ENCODE assay signal across 23 mouse cellular contexts in genomic region chr1:59502355-59502754, GRCm38 (mm10). TPM values are rescaled to one million over a fixed set of nuclear protein-coding genes. Genes with fewer than 3 reads are reported as not detected.
A peak's percentile ranks its signal among the peaks of the same experiment; 100 is the strongest.
DNase-seq lines count a peak whose midpoint lies in the region; ATAC-seq and TF ChIP-seq lines count a peak whose summit lies in the region.
"Had no signal": no experiment of that assay in that cellular context is flagged by ENCODE, and none has a peak within 500 bp of the region (broad histone marks: within the 10 kb centered on the region; RNA-seq: fewer than 3 reads in every experiment).

No protein-coding gene starts in this region.

- TF ChIP-seq CTCF in gastrocnemius, adult 2 months (IDR thresholded peaks at IDR 0.05), result no peak
- TF ChIP-seq CTCF in liver, adult 2 months (IDR thresholded peaks at IDR 0.05; ENCODE audit: low read depth, low read length), result no peak
- TF ChIP-seq CTCF in liver, postnatal 0 days (IDR thresholded peaks at IDR 0.05; ENCODE audit: low read depth), result no peak

- peak overlapping the region; percentile 84 for H3K27ac ChIP-seq in gastrocnemius, adult 2 months
- peak overlapping the region; percentile 71 for H3K27ac ChIP-seq in liver, adult 2 months (replicated peaks; ENCODE audit: insufficient read depth, low read depth, low read length)
- H3K27ac ChIP-seq in liver, postnatal 0 days (ENCODE audit: low read depth), result no peak overlapping the region
- H3K27ac ChIP-seq in liver, embryonic 12.5 days, result 0 out of 2 replicates have a peak overlapping the region, but pooled peaks have one; percentile 4
- no peak overlapping the region for H3K27ac ChIP-seq in liver, embryonic 11.5 days (ENCODE audit: low read depth, low read length)

- peaks cover 18% of the 10 kb centered on the region for H3K4me1 ChIP-seq in liver, adult 2 months (ENCODE audit: control insufficient read depth, insufficient read depth, low read length)
- H3K4me1 ChIP-seq in liver, postnatal 0 days (ENCODE audit: insufficient read depth), result peaks cover 4% of the 10 kb centered on the region; the same call in 1 of the 2 replicates
- peaks cover 28% of the 10 kb centered on the region for H3K4me1 ChIP-seq in liver, embryonic 12.5 days
- H3K4me1 ChIP-seq in liver, embryonic 11.5 days (replicated peaks; ENCODE audit: control insufficient read depth, insufficient read depth, low read length), result 0 out of 2 replicates have a peak, but pooled peaks cover 3% of the 10 kb centered on the region

- H3K4me2 ChIP-seq in liver, postnatal 0 days (ENCODE audit: low read depth, low read length), result no peak overlapping the region
- H3K4me2 ChIP-seq in liver, embryonic 12.5 days, result no peak overlapping the region
- no peak overlapping the region for H3K4me2 ChIP-seq in liver, embryonic 11.5 days

- H3K27me3 ChIP-seq in liver, adult 2 months (ENCODE audit: control insufficient read depth, insufficient read depth, low read length), result no peaks in the 10 kb centered on the region
- no peaks in the 10 kb centered on the region for H3K27me3 ChIP-seq in liver, postnatal 0 days (ENCODE audit: insufficient read depth, low read length)
- H3K27me3 ChIP-seq in liver, embryonic 12.5 days (replicated peaks), result peaks cover 4% of the 10 kb centered on the region; the same call in 1 of the 2 replicates
- no peaks in the 10 kb centered on the region for H3K27me3 ChIP-seq in liver, embryonic 11.5 days (replicated peaks; ENCODE audit: control insufficient read depth, insufficient read depth, low read length)
- H3K27me3 ChIP-seq: CH12.LX, Patski had no signal

- DNase-seq in gastrocnemius, adult 2 months, result no peak
- DNase-seq in gastrocnemius, adult 18-20 months (ENCODE audit: low spot score), result no peak
- peak; percentile 61 for DNase-seq in liver, adult 2 months (ENCODE audit: extremely low read depth, low read depth, low spot score)
- DNase-seq in liver, postnatal 0 days, result no peak
- DNase-seq in liver, embryonic 11.5 days (ENCODE audit: low spot score), result no peak
- DNase-seq in yolk sac, embryonic 10.5 days (ENCODE audit: low spot score), result peak; percentile 58
- no peak for DNase-seq in frontal cortex, postnatal 25 days (ENCODE audit: low spot score in 2 of 2)
- DNase-seq: adrenal gland, adult 2 months; adrenal gland, adult 8-10 months; adrenal gland, postnatal 10 days; adrenal gland, postnatal 14 days; adrenal gland, postnatal 25 days; adrenal gland, postnatal 36 days; B cell, adult 2 months; cerebellum, adult 11 months; cerebellum, adult 11-12 months had no signal

- H3K36me3 ChIP-seq in liver, adult 2 months (ENCODE audit: control insufficient read depth, insufficient read depth, low read length), result no peaks in the 10 kb centered on the region
- H3K36me3 ChIP-seq in liver, postnatal 0 days (replicated peaks; ENCODE audit: insufficient read depth, low read length), result no peaks in the 10 kb centered on the region
- H3K36me3 ChIP-seq in liver, embryonic 12.5 days, result no peaks in the 10 kb centered on the region
- H3K36me3 ChIP-seq in liver, embryonic 11.5 days (ENCODE audit: control insufficient read depth, insufficient read depth, low read length), result no peaks in the 10 kb centered on the region
- H3K36me3 ChIP-seq: G1E had no signal

- no peaks in the 10 kb centered on the region for H3K79me2 ChIP-seq in liver, adult 2 months (ENCODE audit: control insufficient read depth, insufficient read depth, low read length)

- 33% methylated on average over 2 of the region's 2 CpGs for WGBS in liver, adult 2 months
- 46% methylated on average over 2 of the region's 2 CpGs for WGBS in liver, postnatal 0 days (ENCODE audit: insufficient replicate concordance)
- WGBS in liver, embryonic 12.5 days (ENCODE audit: insufficient replicate concordance), result 47% methylated on average over 2 of the region's 2 CpGs
- 56% methylated on average over 2 of the region's 2 CpGs for WGBS in liver, embryonic 11.5 days

- intact Hi-C loops in gastrocnemius, adult 2 months (cut with DNase I), result no loop called here

- TF ChIP-seq EP300 in liver, postnatal 0 days (IDR thresholded peaks at IDR 0.05; ENCODE audit: low read depth), result no peak

- no peaks in the 10 kb centered on the region for H3K9me3 ChIP-seq in liver, postnatal 0 days (ENCODE audit: low read length)
- no peaks in the 10 kb centered on the region for H3K9me3 ChIP-seq in liver, embryonic 12.5 days (replicated peaks)
- H3K9me3 ChIP-seq in liver, embryonic 11.5 days (ENCODE audit: control insufficient read depth, low read length), result no peaks in the 10 kb centered on the region
- H3K9me3 ChIP-seq: G1E had no signal

- H3K4me3 ChIP-seq in gastrocnemius, adult 2 months, result no peak overlapping the region
- no peak overlapping the region for H3K4me3 ChIP-seq in liver, adult 2 months (ENCODE audit: insufficient read depth, low read depth, low read length)
- no peak overlapping the region for H3K4me3 ChIP-seq in liver, postnatal 0 days (ENCODE audit: low read depth, low read length)
- no peak overlapping the region for H3K4me3 ChIP-seq in liver, embryonic 12.5 days
- H3K4me3 ChIP-seq in liver, embryonic 11.5 days (ENCODE audit: low read depth, low read length), result no peak overlapping the region

- no peak overlapping the region for H3K9ac ChIP-seq in liver, adult 2 months (ENCODE audit: low read depth, low read length)
- H3K9ac ChIP-seq in liver, postnatal 0 days (replicated peaks), result no peak overlapping the region
- H3K9ac ChIP-seq in liver, embryonic 12.5 days, result no peak overlapping the region
- no peak overlapping the region for H3K9ac ChIP-seq in liver, embryonic 11.5 days (ENCODE audit: low read depth, low read length)

- no peak for TF ChIP-seq POLR2A in liver, adult 2 months (IDR thresholded peaks at IDR 0.05; ENCODE audit: extremely low read depth, insufficient read depth, low read length)

- ATAC-seq in liver, postnatal 0 days, result no peak
- no peak for ATAC-seq in liver, embryonic 12.5 days
- no peak for ATAC-seq in liver, embryonic 11.5 days (replicated peaks; ENCODE audit: low FRiP score)
- ATAC-seq: activated CD4-positive, CD25-positive, alpha-beta regulatory T cell, adult 4 months; CD4-positive, CD25-positive, alpha-beta regulatory T cell, adult 4 months; Patski had no signal

RNA-seq across cellular contexts. Expression of gene Gm973, which starts 13.7 kb away (rescaled TPM):
- 1 to 10 TPM in 1 of 2 experiments, under 1 TPM in 1; 0.75 to 1.7 TPM for total RNA-seq in gastrocnemius, adult 2 months (2021)
- 1 to 10 TPM in 1 of 2 experiments, under 1 TPM in 1; 0.87 to 1.4 TPM for total RNA-seq in gastrocnemius, adult 18-20 months (2021)
- total RNA-seq in liver, adult 2 months (2014; rRNA removed), result 0.27 TPM in 1 of 2 replicates, not detected in the other
- polyA plus RNA-seq in liver, adult 2 months (2012; rRNA removed), result not detected in 2 replicates
- not detected in 2 replicates for polyA plus RNA-seq in liver, postnatal 0 days (2015; fragmentation: Nextera tagmentation; extraction: Ambion mirVana)
- not detected in 2 replicates for polyA plus RNA-seq in liver, embryonic 12.5 days (2016; fragmentation: Nextera tagmentation; extraction: Ambion mirVana)
- polyA plus RNA-seq in liver, embryonic 11.5 days (2014; fragmentation: Nextera tagmentation; extraction: Ambion mirVana), result 0.14 and 0.22 TPM in 2 replicates
- polyA plus RNA-seq: activated CD4-positive, CD25-positive, alpha-beta regulatory T cell, adult 4 months; C2C12 had no signal

RNA-seq across cellular contexts. Expression of gene Fzd7, which starts 20.1 kb away (rescaled TPM):
- 10 to 100 TPM; 21.6 to 42.4 TPM for total RNA-seq in gastrocnemius, adult 2 months (2021)
- 10 to 100 TPM; 25.9 to 52.4 TPM for total RNA-seq in gastrocnemius, adult 18-20 months (2021)
- 4.5 and 5.6 TPM in 2 replicates for total RNA-seq in liver, adult 2 months (2014; rRNA removed)
- polyA plus RNA-seq in liver, adult 2 months (2012; rRNA removed), result 11.7 and 12.8 TPM in 2 replicates
- polyA plus RNA-seq in liver, postnatal 0 days (2015; fragmentation: Nextera tagmentation; extraction: Ambion mirVana), result 0.76 and 0.99 TPM in 2 replicates
- polyA plus RNA-seq in liver, embryonic 12.5 days (2016; fragmentation: Nextera tagmentation; extraction: Ambion mirVana), result 5.3 and 5.4 TPM in 2 replicates
- 7.5 and 7.7 TPM in 2 replicates for polyA plus RNA-seq in liver, embryonic 11.5 days (2014; fragmentation: Nextera tagmentation; extraction: Ambion mirVana)
- polyA plus RNA-seq: activated CD4-positive, CD25-positive, alpha-beta regulatory T cell, adult 4 months; CD4-positive, CD25-positive, alpha-beta regulatory T cell, adult 4 months had no signal

Comparison
In these comparisons a context has a peak if more than half of its experiments do, and no peak if none do; other contexts are left out.
1. DNase-seq: peak in liver, adult 2 months (single experiment) and yolk sac, embryonic 10.5 days (single experiment); none in gastrocnemius, adult 2 months (single experiment), gastrocnemius, adult 18-20 months (single experiment), liver, postnatal 0 days (single experiment), liver, embryonic 11.5 days (single experiment) and frontal cortex, postnatal 25 days (0 of 2).
2. H3K27ac ChIP-seq: peak in gastrocnemius, adult 2 months (single experiment), liver, adult 2 months (single experiment) and liver, embryonic 12.5 days (single experiment); none in liver, postnatal 0 days (single experiment) and liver, embryonic 11.5 days (single experiment).